Mouse (Mus musculus) heart, postnatal 14 days (tissue): ENCODE data around the gene Ric1. TPM values are rescaled to one million over a fixed set of nuclear protein-coding genes. Genes with fewer than 3 reads are reported as not detected.

Source experiments
- DNase-seq, 2 experiments: peaks; one replicate each; pipeline ENCODE4 v3.0.0; 2021 to 2022
- intact Hi-C: fragments of 180-260 bp; cut with DNase I; formaldehyde crosslinking; loops from one replicate; pipeline ENCODE4 v1.15.1; 2025
- long read RNA-seq, 2 experiments: library from polyadenylated mRNA; stranded (forward); transcript quantifications; one replicate each; pipeline ENCODE4 v2.0.0; 2021
- total RNA-seq, 2 experiments: library from RNA; stranded (reverse); gene quantifications; 2 replicates each; pipeline ENCODE4 v1.2.3; 2021

The Ric1 gene
- total RNA-seq = 10 to 100 TPM; 27.3 to 30.8 TPM
- long read RNA-seq, experiment 1, full-length matches to known transcripts = 6 of 7 reads
- long read RNA-seq, experiment 1, partial matches to known transcripts = 0 of 7 reads
- long read RNA-seq, experiment 1, other reads (novel, unspliced or antisense) = 1 of 7 reads
- long read RNA-seq, experiment 2, full-length matches to known transcripts = 4 of 7 reads
- long read RNA-seq, experiment 2, partial matches to known transcripts = 1 of 7 reads
- long read RNA-seq, experiment 2, other reads (novel, unspliced or antisense) = 2 of 7 reads

DNA sequence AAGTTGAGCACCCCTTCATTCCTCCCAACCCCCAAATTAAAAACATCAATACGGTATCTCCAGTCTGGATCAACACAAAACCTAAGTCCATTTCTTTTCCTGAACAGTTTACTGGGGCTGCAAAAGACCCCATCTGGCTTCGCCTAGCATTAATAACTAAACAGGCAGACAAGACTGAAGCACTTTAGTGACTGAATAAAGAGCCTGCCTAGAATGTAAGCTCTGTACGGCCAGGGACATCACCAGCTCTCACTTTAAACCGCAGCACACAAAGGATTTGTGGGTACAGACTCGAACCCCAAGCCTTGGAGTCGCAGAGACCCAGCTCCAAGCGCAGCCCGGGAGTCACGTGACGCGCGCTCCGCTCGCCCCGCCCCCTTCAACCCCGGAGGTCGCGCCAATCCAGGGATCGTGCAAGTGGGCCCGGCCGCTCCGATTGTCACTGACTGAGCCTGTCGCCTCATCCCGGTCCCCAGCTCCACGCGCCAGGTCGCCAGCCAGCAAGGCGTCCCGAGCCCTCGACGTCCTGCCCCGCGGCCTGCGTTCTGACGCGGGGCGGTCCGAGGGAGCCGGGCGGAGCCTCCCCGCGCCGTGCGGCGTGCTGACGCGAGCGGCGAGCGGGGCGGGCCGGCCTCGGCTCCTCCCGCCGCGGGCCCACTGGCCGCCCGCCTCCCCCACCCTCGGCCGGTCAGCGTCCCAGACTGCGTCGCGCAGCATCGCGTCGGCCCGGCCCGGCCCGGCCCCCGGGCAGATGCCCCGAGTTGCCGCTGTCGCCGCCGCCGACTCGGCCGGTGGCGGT is at the start of gene Ric1:
Ric1 (plus strand) TSS at position 646 of the 799 bp plus-strand sequence.
- intact Hi-C loops = loop anchor here (2.0 kb wide), 1 partner anchor 41 kb away; no protein-coding TSS in a partner anchor
- DNase-seq = peak; percentile 94 to 96

DNA sequence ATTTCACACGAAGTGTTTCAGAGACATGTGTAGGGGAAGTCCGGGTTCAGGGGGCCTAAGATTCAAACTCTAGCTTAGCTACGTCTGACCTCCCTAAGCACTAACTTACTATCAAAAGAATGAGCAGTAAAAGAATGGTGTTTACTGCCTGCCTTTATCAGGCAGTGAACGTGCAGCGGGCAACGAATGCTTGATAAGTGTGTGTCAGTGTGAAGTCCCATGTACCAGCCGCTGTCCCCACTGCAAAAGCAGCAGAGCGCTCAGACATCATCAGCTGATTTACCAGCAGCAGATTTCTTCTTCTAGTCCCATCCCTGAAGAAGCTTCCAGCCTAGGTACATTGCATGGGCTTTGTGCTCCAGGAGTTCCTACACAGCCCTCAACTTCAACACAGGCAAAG is 49.7 kb upstream of the Ric1 start:
- intact Hi-C loops = no loop called here
- DNase-seq = no peak

DNA sequence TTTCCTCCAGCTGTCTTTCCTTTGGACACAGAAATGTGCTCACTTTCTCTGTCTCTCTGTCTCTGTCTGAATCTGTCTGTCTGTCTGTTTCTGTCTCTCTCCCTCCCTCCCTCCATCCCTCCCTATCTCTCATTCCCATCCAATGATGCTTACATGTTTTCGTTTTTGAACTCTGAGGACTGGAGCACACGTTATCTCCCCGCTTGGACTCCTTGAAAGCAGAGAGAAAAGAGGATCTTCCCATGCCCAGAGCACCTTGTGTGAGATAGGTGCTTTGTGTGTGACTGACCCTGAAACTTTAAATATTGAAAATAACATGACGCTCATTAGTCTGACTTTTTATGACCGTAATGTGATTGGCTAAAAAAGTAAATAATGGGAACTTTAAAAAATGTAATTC is 49.1 kb upstream of the Ric1 start:
- intact Hi-C loops = no loop called here
- no peak for DNase-seq

DNA sequence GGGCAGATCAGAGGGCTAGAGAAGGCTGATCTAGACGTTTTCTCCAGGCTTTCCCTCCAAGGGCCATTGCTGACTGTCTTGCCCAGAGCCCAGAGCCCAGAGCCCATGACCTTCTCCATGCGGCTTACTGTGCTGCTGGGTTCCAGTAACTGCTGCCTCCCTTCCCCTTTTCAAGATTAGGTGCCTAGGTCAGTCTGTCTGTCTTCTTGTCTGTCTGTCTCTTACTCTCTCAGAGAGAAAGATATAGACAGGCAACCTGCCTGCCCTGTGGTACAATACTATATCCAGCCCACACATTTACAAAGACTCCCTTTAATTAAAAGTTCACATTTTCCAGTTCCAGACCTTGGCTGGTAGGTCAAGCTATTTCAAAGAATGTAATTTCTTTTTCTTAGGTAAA is 47.3 kb upstream of the Ric1 start:
- intact Hi-C loops = no loop called here
- no peak for DNase-seq

DNA sequence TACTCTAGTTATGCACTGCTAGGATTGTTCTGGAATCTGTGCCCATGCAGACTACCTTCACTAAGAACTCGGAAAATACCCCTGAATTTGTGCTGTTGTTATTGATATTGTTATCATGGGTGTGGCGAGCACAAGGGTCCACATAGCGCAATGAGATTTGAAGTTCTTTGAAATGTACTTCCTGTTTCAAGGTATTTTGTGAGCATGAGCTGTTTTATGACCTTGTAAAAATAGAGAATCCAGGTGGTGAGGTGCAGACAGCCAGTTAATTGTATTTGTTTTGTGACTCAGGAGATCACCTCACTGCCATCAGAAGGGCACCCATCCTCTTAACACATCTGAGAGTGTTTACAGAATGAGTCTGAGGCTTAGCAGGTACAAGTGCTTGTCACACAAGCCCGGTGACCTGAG is 46.9 kb upstream of the Ric1 start:
- DNase-seq = no peak
- intact Hi-C loops = no loop called here

DNA sequence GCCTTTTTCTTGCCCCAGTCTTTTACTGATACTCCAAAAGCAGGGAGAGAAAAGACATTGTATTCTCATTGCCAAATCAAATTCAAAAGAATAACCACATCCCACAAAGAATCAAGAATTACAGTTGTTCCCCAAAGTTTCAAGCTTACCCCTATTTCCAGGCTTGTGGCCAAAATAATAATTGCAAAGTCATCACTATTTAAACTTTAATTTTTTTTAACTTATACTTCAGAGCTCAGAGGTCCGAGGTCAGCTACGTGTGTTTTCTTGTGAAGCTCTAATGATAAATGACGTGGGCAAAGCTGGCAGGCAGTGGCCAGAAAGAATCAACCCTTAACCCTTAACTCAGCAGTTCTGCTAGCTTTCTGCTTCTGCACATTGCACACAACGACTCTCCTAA is 43.5 kb upstream of the Ric1 start:
- intact Hi-C loops = no loop called here
- DNase-seq = no peak

GRCm38 (mm10) chr19:29481578-29481977 is 40.5 kb upstream of the Ric1 start:
- no peak for DNase-seq
- intact Hi-C loops = no loop called here

DNA sequence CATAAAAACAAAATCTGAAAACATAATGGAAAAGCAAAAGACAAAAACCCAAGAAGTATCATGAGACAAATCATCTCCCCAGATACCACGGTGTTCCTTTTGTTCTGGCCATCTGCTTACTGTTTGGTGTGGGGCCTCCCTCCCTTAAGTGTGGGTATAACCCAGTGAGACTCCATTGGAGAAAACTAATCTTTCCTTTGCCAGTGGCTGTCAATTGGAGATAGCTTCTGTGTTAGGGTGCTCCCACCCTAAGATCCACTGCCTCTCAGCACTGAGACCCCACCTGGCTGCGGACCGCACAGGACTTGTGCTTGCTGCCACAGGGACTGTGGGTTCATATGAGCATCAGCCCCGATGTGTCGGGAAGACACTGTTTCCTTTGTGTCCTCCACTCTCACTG is 39.9 kb upstream of the Ric1 start:
- intact Hi-C loops = no loop called here
- no peak for DNase-seq

DNA sequence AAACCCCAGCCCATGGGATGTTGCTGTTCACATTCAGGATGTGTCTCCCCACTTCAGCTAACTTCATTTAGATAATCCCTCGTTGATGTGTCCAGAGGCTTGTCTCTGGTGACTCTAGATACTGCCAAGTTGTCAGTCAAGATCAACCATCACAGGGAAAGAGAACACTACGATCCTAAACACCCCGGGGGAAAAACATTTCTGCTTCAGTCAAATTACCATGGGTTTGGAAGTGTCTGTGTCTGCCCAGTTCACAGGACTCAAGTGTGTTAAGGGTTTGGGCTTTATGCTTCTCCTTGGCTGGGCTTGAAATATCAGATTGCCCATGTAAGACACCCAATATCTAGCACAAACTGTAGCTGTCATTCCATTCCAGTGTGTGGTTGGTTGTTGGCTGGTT is 39.4 kb upstream of the Ric1 start:
- intact Hi-C loops = no loop called here
- no peak for DNase-seq

DNA sequence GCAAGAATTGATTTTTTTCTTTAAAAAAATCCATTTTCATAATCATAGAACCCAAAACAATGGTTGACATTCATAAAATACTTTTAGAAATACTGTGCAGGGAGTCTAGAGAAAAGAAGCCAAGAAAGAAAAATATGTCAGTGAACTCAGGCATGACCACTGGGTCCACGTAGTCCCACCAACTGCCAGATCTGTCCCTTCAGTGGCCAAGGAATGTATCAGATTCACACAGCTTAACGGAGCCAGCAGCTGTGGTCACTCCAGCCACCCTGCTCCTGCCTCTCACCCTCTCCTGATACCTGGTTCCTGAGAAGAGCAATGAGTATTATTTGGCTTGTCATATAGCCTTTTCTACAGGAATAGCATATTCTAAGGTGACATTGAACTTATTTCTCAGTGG is 38.7 kb upstream of the Ric1 start:
- intact Hi-C loops = no loop called here
- no peak for DNase-seq

GRCm38 (mm10) chr19:29484537-29484936 is 37.5 kb upstream of the Ric1 start:
- intact Hi-C loops = no loop called here
- no peak for DNase-seq

DNA sequence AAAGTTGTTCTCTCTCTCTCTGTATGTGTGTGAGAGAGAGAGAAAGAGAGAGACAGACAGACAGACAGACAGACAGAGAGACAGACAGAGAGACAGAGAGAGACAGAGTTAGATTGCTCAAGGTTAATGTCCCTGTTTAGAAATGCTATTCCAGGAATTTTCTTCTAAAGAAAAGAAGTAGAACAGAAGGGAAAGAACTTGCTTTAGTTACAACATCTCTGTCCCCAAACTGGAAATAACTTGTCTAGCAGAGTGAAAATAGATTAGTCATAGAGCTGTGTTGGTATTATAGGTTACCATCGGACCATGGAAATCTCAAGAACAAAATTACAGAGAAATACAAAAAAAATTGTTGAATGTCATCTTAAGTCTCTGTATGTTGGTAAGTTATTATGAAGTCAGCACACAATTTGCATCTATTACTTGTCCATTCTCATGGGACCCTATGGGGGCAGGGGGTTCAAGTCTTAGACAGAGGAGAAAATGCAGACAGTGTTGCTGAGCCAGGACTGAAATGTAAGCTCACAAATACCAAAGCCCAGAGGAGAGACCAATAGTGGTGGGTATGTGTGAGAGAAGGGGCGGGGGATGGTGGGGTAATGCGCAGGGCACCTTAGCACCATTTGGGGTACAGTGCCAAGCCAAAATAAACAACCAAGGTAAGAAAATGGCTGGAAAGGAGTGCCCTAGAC is 36.7 kb upstream of the Ric1 start:
- intact Hi-C loops = no loop called here
- DNase-seq = no peak

DNA sequence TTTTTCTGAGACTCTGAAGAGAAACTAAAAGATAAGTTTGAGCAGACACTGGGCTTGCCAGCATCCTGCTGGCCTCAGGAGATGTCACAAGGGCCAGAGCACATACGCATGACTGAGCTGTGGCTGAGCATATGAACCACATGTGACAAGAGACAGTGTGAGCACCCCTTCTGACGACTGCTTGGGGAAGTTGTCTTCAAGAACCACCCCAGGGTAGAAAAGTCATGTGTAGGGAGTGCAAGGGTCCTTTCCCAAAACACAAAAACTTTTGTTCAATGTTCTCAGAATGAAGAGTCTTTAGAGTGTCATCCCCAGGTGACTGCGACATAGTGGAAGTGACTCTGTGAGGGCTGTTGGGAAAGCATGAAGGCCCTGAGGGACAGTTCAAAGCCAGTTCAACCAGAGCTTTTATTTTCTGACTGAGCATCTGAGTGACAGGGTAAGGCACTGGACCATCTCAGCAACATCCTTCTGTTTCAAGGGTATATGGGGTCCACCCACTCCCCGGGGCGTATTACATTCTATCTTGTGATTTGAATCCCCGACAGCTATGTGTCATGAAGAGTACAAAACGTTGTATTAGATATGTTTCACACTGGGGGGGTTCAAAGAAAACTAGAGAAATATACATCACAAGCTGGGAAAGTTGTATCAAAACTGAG is 35.4 kb upstream of the Ric1 start:
- no peak for DNase-seq
- intact Hi-C loops = no loop called here

DNA sequence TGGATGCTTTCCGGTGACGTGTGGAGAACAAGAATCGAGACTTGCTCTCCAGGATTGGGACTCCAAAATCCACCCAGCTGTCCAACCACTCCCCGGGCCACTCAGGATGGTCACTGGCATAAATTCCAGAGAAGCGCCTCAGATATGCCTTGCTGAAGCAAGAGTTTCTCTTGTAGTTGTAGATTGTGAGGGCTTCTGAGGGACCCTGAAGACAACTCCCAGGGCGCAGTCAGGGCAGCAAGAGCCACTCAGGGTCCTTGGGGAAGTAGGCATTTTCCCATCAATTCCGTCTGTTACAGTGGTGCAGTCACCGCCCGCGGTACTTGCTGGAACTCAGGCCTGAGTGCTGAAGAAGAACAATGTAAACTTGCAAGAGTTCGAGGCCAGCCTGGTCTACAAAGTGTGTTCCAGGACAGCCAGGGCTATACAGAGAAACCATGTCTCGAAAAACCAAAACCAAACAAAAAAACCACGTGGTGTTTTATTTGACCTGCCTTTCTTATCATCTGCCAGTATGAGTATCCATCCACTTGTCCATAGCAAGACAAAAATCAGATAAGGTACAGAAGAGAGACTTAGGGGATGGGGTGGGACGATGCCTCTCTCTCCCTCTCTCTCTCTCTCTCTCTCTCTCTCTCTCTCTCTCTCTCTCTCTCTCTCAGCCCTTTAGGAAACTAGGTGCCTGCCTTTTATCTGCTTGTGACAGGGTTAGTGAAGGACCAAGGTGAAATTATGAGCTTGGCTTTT is 34.6 kb upstream of the Ric1 start:
- no peak for DNase-seq
- intact Hi-C loops = no loop called here

- DNase-seq = no peak
- intact Hi-C loops = no loop called here
Measured at GRCm38 (mm10) chr19:29488073-29488390, 34.0 kb upstream of the Ric1 start.

- intact Hi-C loops = no loop called here
Measured at GRCm38 (mm10) chr19:29488420-29488819, 33.7 kb upstream of the Ric1 start.

GRCm38 (mm10) chr19:29489785-29490284 is 32.2 kb upstream of the Ric1 start:
- intact Hi-C loops = no loop called here
- DNase-seq = no peak

More at GRCm38 (mm10) chr19:29488420-29488819, 33.7 kb upstream of the Ric1 start:
- DNase-seq = no peak

DNA sequence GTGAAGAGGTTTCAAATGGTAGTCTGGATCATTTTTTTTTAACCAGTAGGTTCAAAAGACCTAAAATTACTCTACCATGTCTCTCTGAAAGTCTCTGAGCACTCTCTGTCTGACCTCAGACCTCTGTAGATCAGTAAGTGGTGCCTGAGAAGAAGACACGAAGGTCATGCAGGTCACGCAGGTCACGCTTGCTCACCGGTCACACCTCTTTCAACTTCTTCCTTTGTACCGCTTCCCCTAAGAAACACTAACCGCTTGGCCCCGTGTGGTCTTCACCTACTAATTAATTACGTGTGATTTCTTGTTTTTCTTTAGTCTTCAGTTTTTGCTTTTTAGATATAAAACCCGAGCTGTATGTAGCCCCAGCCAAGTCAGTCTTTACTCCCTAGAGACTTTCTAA is 30.6 kb upstream of the Ric1 start:
- intact Hi-C loops = no loop called here
- no peak for DNase-seq

DNA sequence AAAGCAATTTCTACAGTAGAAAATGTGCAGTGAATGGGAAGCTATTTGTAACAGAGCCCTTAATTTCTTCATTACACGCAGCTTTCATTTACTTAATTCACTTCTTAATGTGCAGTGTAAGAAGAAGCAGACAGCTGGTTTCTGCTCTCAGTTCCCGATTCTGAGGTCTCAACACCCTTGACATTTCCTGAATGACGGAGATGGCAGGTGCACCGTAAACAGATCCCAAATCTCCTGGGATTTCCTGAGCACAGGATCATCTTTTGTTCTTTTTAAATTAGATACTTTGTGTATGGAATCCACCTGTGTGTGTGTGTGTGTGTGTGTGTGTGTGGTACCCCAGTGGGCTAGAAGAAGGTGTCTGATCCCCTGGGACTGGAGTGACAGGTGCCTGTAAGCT is 27.6 kb upstream of the Ric1 start:
- no peak for DNase-seq
- intact Hi-C loops = no loop called here

DNA sequence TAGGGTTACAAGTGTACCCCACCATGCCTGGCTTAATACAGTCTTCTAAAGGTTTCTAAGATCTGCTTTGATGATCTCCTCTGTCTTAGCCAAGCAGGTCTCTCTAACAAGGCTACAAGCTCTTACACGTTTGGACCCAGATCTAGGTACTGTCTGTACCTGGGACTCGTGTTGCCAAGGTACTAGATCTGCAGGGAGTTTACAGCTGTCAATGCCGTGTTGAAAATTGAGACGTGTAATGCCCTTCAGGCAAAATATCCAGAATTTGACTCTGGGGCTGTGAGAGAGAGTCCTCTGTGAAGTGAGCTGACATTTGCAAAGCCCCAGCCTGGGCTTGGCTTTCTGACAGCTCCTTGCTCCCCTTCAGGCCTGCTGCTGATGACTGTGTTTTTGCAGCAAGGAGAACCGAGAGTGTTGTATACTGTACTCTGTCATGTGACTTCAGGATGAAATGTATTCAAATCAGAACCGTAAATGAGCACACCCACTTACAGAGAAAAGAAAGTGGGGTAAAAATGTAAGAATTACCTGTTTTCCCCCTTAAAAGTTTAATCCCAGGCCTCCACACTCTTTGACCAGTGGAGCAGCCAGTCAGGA is 26.0 kb upstream of the Ric1 start:
- intact Hi-C loops = no loop called here
- no peak for DNase-seq
